Mouse (Mus musculus): ENCODE data around the gene Ceacam10. TPM values are rescaled to one million over a fixed set of nuclear protein-coding genes. Genes with fewer than 3 reads are reported as not detected.

The Ceacam10 gene
- total and polyA plus RNA-seq, 3 experiments: 0.19 TPM; not detected in 2

DNA sequence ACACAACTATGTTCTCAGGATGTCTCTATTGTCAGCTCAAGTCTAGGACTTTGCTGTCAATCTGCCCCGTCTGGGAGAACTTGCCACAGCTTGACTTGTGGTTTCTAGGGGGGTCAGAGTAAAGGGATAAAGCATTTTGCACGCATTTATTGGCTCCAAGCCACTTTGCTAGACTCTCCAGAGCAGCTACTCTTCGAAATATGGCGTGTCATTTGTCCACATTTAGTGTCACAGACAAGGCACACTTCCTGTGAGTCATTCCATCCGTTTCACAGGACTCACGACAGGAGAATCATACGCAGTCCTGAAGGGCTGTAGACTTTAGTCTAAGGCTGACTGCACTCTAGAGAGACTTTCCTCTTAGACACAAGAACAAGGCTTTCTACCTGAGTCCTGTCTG, 47.4 kb downstream of the Ceacam10 start:
- TF ChIP-seq MYC (IDR thresholded peaks at IDR 0.05; ENCODE audit: low read depth, low read length) (no peak), EP300 (IDR thresholded peaks at IDR 0.05; ENCODE audit: low read depth in 1 of 2, low read length in 2 of 2) (no peak), UBTF (IDR thresholded peaks at IDR 0.05; ENCODE audit: borderline replicate concordance, insufficient read depth, low read depth, low read length) (no peak), POLR2AphosphoS2 (IDR thresholded peaks at IDR 0.05; ENCODE audit: low read length) (no peak), MAX (IDR thresholded peaks at IDR 0.05; ENCODE audit: low read length) (no peak), USF2 (IDR thresholded peaks at IDR 0.05; ENCODE audit: borderline replicate concordance in 1 of 2, insufficient read depth in 1 of 2, low read depth in 1 of 2, low read length in 2 of 2) (no peak), TCF12 (IDR thresholded peaks at IDR 0.05; ENCODE audit: low read depth, low read length) (no peak), KAT2A (conservative IDR thresholded peaks at IDR 0.05; ENCODE audit: low read depth, low read length) (no peak), ETS1 (IDR thresholded peaks at IDR 0.05; ENCODE audit: low read depth, low read length) (no peak), ZKSCAN1 (IDR thresholded peaks at IDR 0.05; ENCODE audit: low read depth, low read length) (no peak), ELF1 (IDR thresholded peaks at IDR 0.05; ENCODE audit: low read depth, low read length) (no peak), MAFK (IDR thresholded peaks at IDR 0.05; ENCODE audit: borderline replicate concordance, low read depth, low read length) (no peak), POLR2AphosphoS5 (IDR thresholded peaks at IDR 0.05; ENCODE audit: borderline replicate concordance, low read depth, low read length) (no peak), RCOR1 (IDR thresholded peaks at IDR 0.05; ENCODE audit: low read depth, low read length) (no peak), JUND (IDR thresholded peaks at IDR 0.05; ENCODE audit: low read depth, low read length) (no peak), POLR2A (IDR thresholded peaks at IDR 0.05; ENCODE audit: control insufficient read depth in 1 of 2, insufficient read depth in 1 of 2, low read depth in 1 of 2, low read length in 2 of 2, poor library complexity in 1 of 2) (no peak), CHD1 (IDR thresholded peaks at IDR 0.05; ENCODE audit: low read depth, low read length) (no peak), USF1 (IDR thresholded peaks at IDR 0.05; ENCODE audit: low read depth, low read length) (no peak), RAD21 (IDR thresholded peaks at IDR 0.05; ENCODE audit: low read depth, low read length) (no peak), BHLHE40 (IDR thresholded peaks at IDR 0.05; ENCODE audit: borderline replicate concordance, low read depth, low read length) (no peak)
- Histone ChIP-seq H3K9ac (ENCODE audit: control insufficient read depth, low read depth, low read length, poor library complexity, severe bottlenecking) (no peak overlapping the region), H3K27me3 (ENCODE audit: control insufficient read depth in 1 of 2, insufficient read depth in 2 of 2, low read length in 2 of 2) (no peaks in the 10 kb centered on the region), H3K4me1 (ENCODE audit: control insufficient read depth in 1 of 2, insufficient read depth in 2 of 2, low read length in 2 of 2) (no peaks in the 10 kb centered on the region), H3K4me3 (ENCODE audit: control insufficient read depth in 1 of 2, insufficient read depth in 1 of 2, low read depth in 2 of 2, low read length in 2 of 2) (no peak overlapping the region), H3K79me2 (ENCODE audit: control insufficient read depth, insufficient read depth, low read length, poor library complexity) (no peaks in the 10 kb centered on the region), H3K36me3 (ENCODE audit: control insufficient read depth in 1 of 2, insufficient read depth in 2 of 2, low read length in 2 of 2) (no peaks in the 10 kb centered on the region), H3K27ac (ENCODE audit: control insufficient read depth, low read depth, low read length) (no peak overlapping the region), H3K9me3 (replicated peaks; ENCODE audit: insufficient read depth, low read length) (no peaks in the 10 kb centered on the region)
- no peak for DNase-seq (ENCODE audit: low read depth, low spot score)

DNA sequence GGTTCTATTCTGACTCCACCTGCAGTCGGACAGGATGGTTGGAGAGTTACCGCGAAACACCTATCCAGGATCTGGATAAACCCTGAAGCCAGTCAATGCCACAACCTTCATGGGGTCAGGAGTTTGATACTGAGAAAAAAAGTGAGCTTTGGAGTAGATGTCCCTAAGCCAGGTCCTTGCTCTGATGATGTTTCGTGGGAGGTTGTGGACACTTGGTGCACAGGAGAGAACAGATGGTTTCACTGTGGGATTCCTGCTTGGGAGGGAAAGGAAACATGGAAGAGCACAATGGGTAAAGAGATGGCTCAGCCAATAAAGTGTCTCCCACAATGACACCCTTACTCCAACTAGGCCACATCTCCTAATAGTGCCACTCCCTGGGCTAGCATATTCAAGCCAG, 50.2 kb downstream of the Ceacam10 start:
- no peaks in the 10 kb centered on the region for H3K79me2 ChIP-seq (ENCODE audit: control insufficient read depth, insufficient read depth, low read length, poor library complexity)
- TF ChIP-seq GATA1 (IDR thresholded peaks at IDR 0.05; ENCODE audit: low read depth, low read length) (no peak), CTCF (IDR thresholded peaks at IDR 0.05 in 2 of 3, conservative IDR thresholded peaks at IDR 0.05 in 1 of 3; ENCODE audit: control insufficient read depth in 1 of 3, insufficient read depth in 1 of 3, low read depth in 2 of 3, low read length in 3 of 3, poor library complexity in 1 of 3, severe bottlenecking in 1 of 3) (no peak), MAFK (IDR thresholded peaks at IDR 0.05; ENCODE audit: borderline replicate concordance, low read depth, low read length) (no peak), ZC3H11A (IDR thresholded peaks at IDR 0.05; ENCODE audit: low read depth, low read length) (no peak), TAL1 (IDR thresholded peaks at IDR 0.05; ENCODE audit: low read length) (no peak), BHLHE40 (IDR thresholded peaks at IDR 0.05; ENCODE audit: borderline replicate concordance, low read depth, low read length) (no peak), ZMIZ1 (IDR thresholded peaks at IDR 0.05; ENCODE audit: low read depth, low read length) (no peak), POLR2A (IDR thresholded peaks at IDR 0.05; ENCODE audit: control insufficient read depth in 1 of 2, insufficient read depth in 1 of 2, low read depth in 1 of 2, low read length in 2 of 2, poor library complexity in 1 of 2) (no peak), ETS1 (IDR thresholded peaks at IDR 0.05; ENCODE audit: low read depth, low read length) (no peak), TCF12 (IDR thresholded peaks at IDR 0.05; ENCODE audit: low read depth, low read length) (no peak), GABPA (IDR thresholded peaks at IDR 0.05; ENCODE audit: low read depth, low read length) (no peak)
- no peaks in the 10 kb centered on the region for H3K9me3 ChIP-seq (replicated peaks; ENCODE audit: insufficient read depth, low read length)
- no peak overlapping the region for H3K27ac ChIP-seq (ENCODE audit: control insufficient read depth, low read depth, low read length)
- H3K4me3 ChIP-seq (ENCODE audit: control insufficient read depth in 1 of 2, insufficient read depth in 1 of 2, low read depth in 2 of 2, low read length in 2 of 2): no peak overlapping the region
- H3K9ac ChIP-seq (ENCODE audit: control insufficient read depth, low read depth, low read length, poor library complexity, severe bottlenecking): no peak overlapping the region
- DNase-seq (ENCODE audit: low read depth, low spot score): no peak
- no peaks in the 10 kb centered on the region for H3K27me3 ChIP-seq (ENCODE audit: control insufficient read depth in 1 of 2, insufficient read depth in 2 of 2, low read length in 2 of 2)
- H3K4me1 ChIP-seq (ENCODE audit: control insufficient read depth in 1 of 2, insufficient read depth in 2 of 2, low read length in 2 of 2): no peaks in the 10 kb centered on the region
- H3K36me3 ChIP-seq (ENCODE audit: control insufficient read depth in 1 of 2, insufficient read depth in 2 of 2, low read length in 2 of 2): no peaks in the 10 kb centered on the region
